Mouse (Mus musculus): Measurements from ENCODE around the gene Ndufa5. TPM values are rescaled to one million over a fixed set of nuclear protein-coding genes. Genes with fewer than 3 reads are reported as not detected.

The Ndufa5 gene
- polyA plus RNA-seq, 1 experiment from 2014 or later, result 274 TPM

DNA sequence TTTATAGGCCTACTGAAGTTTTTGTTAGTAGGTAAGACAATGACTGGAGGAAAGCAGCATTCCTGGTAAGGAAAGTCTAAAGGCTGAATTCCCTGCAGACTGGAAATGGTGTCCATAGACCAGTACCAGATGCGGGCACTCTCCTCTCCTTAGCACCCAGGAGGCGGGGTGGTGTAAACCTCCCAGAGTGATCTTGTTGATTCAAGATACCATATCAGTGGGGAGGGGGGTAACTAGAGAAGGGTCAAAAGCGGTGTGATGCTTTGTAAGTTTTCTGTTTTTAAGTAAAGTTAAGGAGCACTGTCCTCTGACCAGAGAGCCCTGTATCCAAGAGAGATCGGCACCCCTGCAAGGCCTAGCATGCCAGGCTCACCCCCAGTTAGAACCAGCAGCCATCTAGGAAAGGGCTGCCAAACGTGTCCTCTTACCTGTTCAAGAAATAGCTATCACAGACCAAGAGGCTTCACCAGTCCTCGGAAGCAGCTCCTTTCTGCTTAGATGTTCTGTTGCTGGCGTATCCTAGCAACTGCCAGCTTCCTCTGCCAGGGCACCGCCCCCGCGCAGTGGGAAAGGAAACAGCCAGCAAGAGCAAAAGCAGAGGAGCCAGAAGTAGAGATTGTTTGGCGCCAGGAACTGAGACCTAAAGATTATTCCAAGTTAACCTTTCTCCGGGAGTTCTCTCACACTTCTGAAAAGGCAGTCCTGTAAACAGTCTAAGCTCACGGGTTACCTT is 13.1 kb downstream of the Ndufa5 start, which contains the start of gene Iqub:
Iqub (minus strand) TSS at position 516 of the 733 bp plus-strand sequence.
- ATAC-seq (ENCODE audit: low FRiP score, low read depth), result peak; percentile 71
- peaks cover 9% of the 10 kb centered on the region; the same call in 1 of the 2 replicates for H3K36me3 ChIP-seq
- no peaks in the 10 kb centered on the region for H3K9me3 ChIP-seq
- H3K4me2 ChIP-seq (replicated peaks), result peak within 1 kb of the TSS; percentile 32
- H3K4me1 ChIP-seq, result peaks cover 9% of the 10 kb centered on the region
- 21% methylated on average over 13 of the region's 13 CpGs for WGBS
- H3K4me3 ChIP-seq, result no peak within 1 kb of the TSS
- no peak within 1 kb of the TSS for H3K27ac ChIP-seq (replicated peaks)
- no peak within 1 kb of the TSS for H3K9ac ChIP-seq (replicated peaks)
- no peaks in the 10 kb centered on the region for H3K27me3 ChIP-seq

DNA sequence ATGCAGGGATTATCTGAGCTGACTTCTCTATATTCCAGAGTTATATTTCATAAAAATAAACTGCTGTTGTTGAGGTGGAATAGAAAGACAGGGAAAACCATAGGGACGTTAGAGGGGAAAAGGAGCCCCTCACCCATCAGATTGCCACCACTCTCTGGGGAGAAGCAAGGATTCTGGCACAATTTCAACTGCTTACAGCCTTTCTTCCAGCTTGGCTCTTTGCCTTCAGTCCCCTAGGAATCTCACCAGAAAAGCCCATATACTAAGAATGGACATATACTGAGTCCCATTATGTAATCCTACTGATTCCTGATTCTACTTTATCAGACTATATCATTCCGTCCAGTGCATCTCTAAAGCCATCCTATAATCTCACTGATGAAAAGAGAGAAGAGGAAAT is 23.7 kb downstream of the Ndufa5 start:
- no peak for ATAC-seq (ENCODE audit: low FRiP score, low read depth)
- WGBS, result 88% methylated on average over 2 of the region's 2 CpGs
- Histone ChIP-seq H3K4me3 (no peak overlapping the region), H3K27ac (replicated peaks) (no peak overlapping the region), H3K36me3 (no peaks in the 10 kb centered on the region), H3K27me3 (no peaks in the 10 kb centered on the region), H3K9me3 (no peaks in the 10 kb centered on the region), H3K4me1 (no peaks in the 10 kb centered on the region), H3K4me2 (replicated peaks) (no peak overlapping the region), H3K9ac (replicated peaks) (no peak overlapping the region)

DNA sequence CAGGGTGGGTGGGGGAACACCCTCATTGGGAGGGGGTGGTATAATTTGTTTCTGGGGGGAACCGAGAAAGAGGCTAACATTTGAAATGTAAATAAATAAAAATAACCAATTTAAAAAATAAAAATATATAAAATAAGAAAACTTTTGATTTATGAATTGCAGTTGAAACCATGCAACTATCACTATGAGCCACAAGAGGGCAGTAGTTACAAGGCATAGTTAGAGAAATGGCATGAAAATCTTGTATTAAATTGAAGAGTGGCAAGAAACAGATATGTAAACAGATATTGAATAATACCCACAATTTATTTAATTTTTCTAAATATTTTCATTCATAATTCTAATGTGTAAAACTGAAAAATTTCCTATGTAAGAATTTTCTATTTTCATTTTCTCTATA is 37.5 kb downstream of the Ndufa5 start:
- H3K4me2 ChIP-seq (replicated peaks), result no peak overlapping the region
- WGBS, result 6% methylated on average over 1 of the region's 1 CpGs
- H3K9me3 ChIP-seq, result no peaks in the 10 kb centered on the region
- H3K27ac ChIP-seq (replicated peaks), result no peak overlapping the region
- no peak overlapping the region for H3K4me3 ChIP-seq
- H3K9ac ChIP-seq (replicated peaks), result no peak overlapping the region
- no peak for ATAC-seq (ENCODE audit: low FRiP score, low read depth)
- no peaks in the 10 kb centered on the region for H3K36me3 ChIP-seq
- H3K27me3 ChIP-seq, result no peaks in the 10 kb centered on the region
- H3K4me1 ChIP-seq, result no peaks in the 10 kb centered on the region

DNA sequence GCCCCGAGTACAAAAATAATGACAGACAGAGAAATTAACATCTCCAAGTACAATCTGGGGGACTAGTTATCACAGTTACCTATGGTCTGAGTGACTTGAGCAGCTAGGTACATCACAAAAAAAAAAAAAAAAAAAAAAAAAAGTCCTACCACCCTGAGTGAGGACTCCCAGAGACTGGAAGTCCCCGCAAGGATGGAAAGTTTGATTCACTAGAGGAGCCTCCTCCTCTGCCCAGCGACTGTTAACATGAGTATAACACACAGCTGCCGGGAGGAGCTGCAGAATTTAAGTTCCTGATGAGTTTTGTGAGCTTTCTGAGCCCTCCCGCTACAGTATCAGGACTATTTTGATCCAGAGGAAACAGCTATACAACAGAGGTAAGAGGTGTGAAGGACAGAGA is 41.3 kb downstream of the Ndufa5 start:
- no peaks in the 10 kb centered on the region for H3K9me3 ChIP-seq
- no peak overlapping the region for H3K4me2 ChIP-seq (replicated peaks)
- ATAC-seq (ENCODE audit: low FRiP score, low read depth), result no peak
- H3K27ac ChIP-seq (replicated peaks), result no peak overlapping the region
- no peak overlapping the region for H3K9ac ChIP-seq (replicated peaks)
- H3K4me1 ChIP-seq, result no peaks in the 10 kb centered on the region
- 80% methylated on average over 5 of the region's 5 CpGs for WGBS
- H3K27me3 ChIP-seq, result no peaks in the 10 kb centered on the region
- no peak overlapping the region for H3K4me3 ChIP-seq
- H3K36me3 ChIP-seq, result no peaks in the 10 kb centered on the region

DNA sequence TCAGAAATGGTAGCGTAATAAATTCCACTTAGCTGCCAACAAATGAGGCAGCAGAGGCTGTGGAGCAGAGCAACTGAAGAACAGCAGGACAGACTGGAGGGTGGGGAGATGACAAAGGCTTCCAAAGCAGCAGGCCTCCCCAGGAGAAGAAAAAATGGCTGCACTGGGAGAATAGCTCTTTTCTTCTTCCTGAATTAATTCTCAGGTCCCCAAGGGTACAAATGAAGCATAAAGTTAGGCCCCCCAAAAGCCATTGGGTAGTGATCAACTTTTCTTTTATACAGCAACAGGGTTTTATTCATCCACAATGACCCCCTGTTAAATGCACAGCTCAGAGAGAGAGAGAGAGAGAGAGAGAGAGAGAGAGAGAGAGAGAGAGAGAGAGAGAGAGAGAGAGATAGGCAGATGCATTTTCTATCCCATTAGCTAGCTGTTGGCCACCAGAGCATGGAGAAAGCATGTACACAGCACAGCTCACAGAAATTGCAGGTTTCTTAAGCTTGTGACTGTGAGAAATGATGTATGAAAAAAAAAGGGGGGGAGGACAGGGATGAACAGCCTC is 57.2 kb downstream of the Ndufa5 start:
- Histone ChIP-seq H3K4me1 (peaks cover 8% of the 10 kb centered on the region; the same call in 1 of the 2 replicates), H3K4me2 (replicated peaks) (no peak overlapping the region), H3K4me3 (no peak overlapping the region), H3K27me3 (no peaks in the 10 kb centered on the region), H3K36me3 (no peaks in the 10 kb centered on the region), H3K9me3 (no peaks in the 10 kb centered on the region), H3K27ac (replicated peaks) (no peak overlapping the region; the same call in 1 of the 2 replicates), H3K9ac (replicated peaks) (no peak overlapping the region)
- WGBS, result 10% methylated on average over 1 of the region's 1 CpGs
- ATAC-seq (ENCODE audit: low FRiP score, low read depth), result peak; percentile 79

DNA sequence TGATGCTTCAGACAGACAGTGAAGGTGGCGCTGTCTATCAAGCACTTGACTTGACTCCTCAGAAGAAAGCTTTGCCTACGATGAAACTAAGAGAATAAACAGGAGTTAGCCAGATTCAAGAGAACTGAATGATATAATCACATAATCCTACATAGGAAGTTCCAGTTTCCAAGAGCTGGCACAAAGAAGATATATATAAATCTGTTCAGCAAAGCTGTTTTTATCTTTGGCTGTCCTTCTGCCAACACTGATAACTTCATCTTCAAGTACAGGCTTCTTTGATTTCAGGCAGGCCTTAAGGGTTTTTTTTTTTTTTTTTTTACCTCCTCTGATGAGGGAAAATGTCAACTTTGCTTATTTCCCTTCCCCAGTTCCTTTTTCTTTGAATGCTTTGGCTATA is 57.7 kb downstream of the Ndufa5 start:
- H3K27me3 ChIP-seq, result no peaks in the 10 kb centered on the region
- no peak for ATAC-seq (ENCODE audit: low FRiP score, low read depth)
- WGBS, result 62% methylated on average over 2 of the region's 2 CpGs
- H3K27ac ChIP-seq (replicated peaks), result no peak overlapping the region; the same call in 1 of the 2 replicates
- H3K4me1 ChIP-seq, result peaks cover 8% of the 10 kb centered on the region; the same call in 1 of the 2 replicates
- no peak overlapping the region for H3K4me3 ChIP-seq
- H3K9ac ChIP-seq (replicated peaks), result no peak overlapping the region
- H3K9me3 ChIP-seq, result no peaks in the 10 kb centered on the region
- H3K36me3 ChIP-seq, result no peaks in the 10 kb centered on the region
- H3K4me2 ChIP-seq (replicated peaks), result no peak overlapping the region

Other genes with a start within 250 kb of the Ndufa5 start
- gene Iqub, start 12.9 kb downstream of the Ndufa5 start, polyA plus RNA-seq (2016; fragmentation: Nextera tagmentation; extraction: Ambion mirVana), result 0.06 and 0.16 TPM in 2 replicates
- gene Asb15, start 131 bp upstream of the Ndufa5 start, polyA plus RNA-seq (2016; fragmentation: Nextera tagmentation; extraction: Ambion mirVana), result not detected in 2 replicates
- not detected in 2 replicates for gene Lmod2, start 69.7 kb upstream of the Ndufa5 start, polyA plus RNA-seq (2016; fragmentation: Nextera tagmentation; extraction: Ambion mirVana)
- 72.9 and 76.2 TPM in 2 replicates for gene Wasl, start 137.0 kb upstream of the Ndufa5 start, polyA plus RNA-seq (2016; fragmentation: Nextera tagmentation; extraction: Ambion mirVana)
- not detected in 2 replicates for gene Hyal6, start 205.2 kb upstream of the Ndufa5 start, polyA plus RNA-seq (2016; fragmentation: Nextera tagmentation; extraction: Ambion mirVana)
- gene Hyal4, start 220.3 kb upstream of the Ndufa5 start, polyA plus RNA-seq (2016; fragmentation: Nextera tagmentation; extraction: Ambion mirVana), result not detected in 2 replicates